Mouse (Mus musculus): Measurements from ENCODE around the gene Itm2c. TPM values are rescaled to one million over a fixed set of nuclear protein-coding genes. Genes with fewer than 3 reads are reported as not detected.

Itm2c gene
- polyA plus RNA-seq (2015; fragmentation: Nextera tagmentation; extraction: Ambion mirVana), result 146 and 166 TPM in 2 replicates

- Histone ChIP-seq H3K9me3 (ENCODE audit: control insufficient read depth, low read length) (no peaks in the 10 kb centered on the region), H3K4me2 (ENCODE audit: low read length) (peak within 1 kb of the TSS; percentile 78), H3K27ac (ENCODE audit: low read length) (peak within 1 kb of the TSS; percentile 88), H3K9ac (replicated peaks; ENCODE audit: low read depth, low read length) (peak within 1 kb of the TSS; percentile 88), H3K27me3 (replicated peaks; ENCODE audit: control insufficient read depth, insufficient read depth, low read length) (no peaks in the 10 kb centered on the region), H3K4me3 (replicated peaks; ENCODE audit: low read length) (peak within 1 kb of the TSS; percentile 89), H3K4me1 (replicated peaks; ENCODE audit: control insufficient read depth, insufficient read depth, low read length) (peaks cover 44% of the 10 kb centered on the region), H3K36me3 (ENCODE audit: control insufficient read depth, insufficient read depth) (no peaks in the 10 kb centered on the region)
- ATAC-seq, result peak; percentile 90
- WGBS, result under 1% methylated on average over 33 of the region's 35 CpGs
Measured at GRCm38 (mm10) chr1:85894231-85894747, at the start of gene Itm2c. Itm2c (plus strand) TSS chr1:85894281.

GRCm38 (mm10) chr1:85844981-85845380, 49.1 kb upstream of the Itm2c start:
- no peak overlapping the region for H3K4me3 ChIP-seq (replicated peaks; ENCODE audit: low read length)
- no peak overlapping the region for H3K4me2 ChIP-seq (ENCODE audit: low read length)
- no peaks in the 10 kb centered on the region for H3K27me3 ChIP-seq (replicated peaks; ENCODE audit: control insufficient read depth, insufficient read depth, low read length)
- WGBS, result 82% methylated on average over 6 of the region's 6 CpGs
- peaks cover 12% of the 10 kb centered on the region; the same call in 1 of the 2 replicates for H3K36me3 ChIP-seq (ENCODE audit: control insufficient read depth, insufficient read depth)
- no peak for ATAC-seq
- no peaks in the 10 kb centered on the region for H3K4me1 ChIP-seq (replicated peaks; ENCODE audit: control insufficient read depth, insufficient read depth, low read length)
- H3K27ac ChIP-seq (ENCODE audit: low read length), result no peak overlapping the region
- no peaks in the 10 kb centered on the region for H3K9me3 ChIP-seq (ENCODE audit: control insufficient read depth, low read length)
- no peak overlapping the region for H3K9ac ChIP-seq (replicated peaks; ENCODE audit: low read depth, low read length)

- H3K36me3 ChIP-seq (ENCODE audit: control insufficient read depth, insufficient read depth), result peaks cover 15% of the 10 kb centered on the region; the same call in 1 of the 2 replicates
- H3K9ac ChIP-seq (replicated peaks; ENCODE audit: low read depth, low read length), result no peak overlapping the region
- H3K27me3 ChIP-seq (replicated peaks; ENCODE audit: control insufficient read depth, insufficient read depth, low read length), result no peaks in the 10 kb centered on the region
- H3K27ac ChIP-seq (ENCODE audit: low read length), result no peak overlapping the region
- H3K4me3 ChIP-seq (replicated peaks; ENCODE audit: low read length), result no peak overlapping the region
- no peak for ATAC-seq
- no peaks in the 10 kb centered on the region for H3K9me3 ChIP-seq (ENCODE audit: control insufficient read depth, low read length)
- no peaks in the 10 kb centered on the region for H3K4me1 ChIP-seq (replicated peaks; ENCODE audit: control insufficient read depth, insufficient read depth, low read length)
- 78% methylated on average over 3 of the region's 3 CpGs for WGBS
- H3K4me2 ChIP-seq (ENCODE audit: low read length), result no peak overlapping the region
Measured at GRCm38 (mm10) chr1:85845476-85845875, 48.6 kb upstream of the Itm2c start.

- Histone ChIP-seq H3K36me3 (ENCODE audit: control insufficient read depth, insufficient read depth) (peaks cover 16% of the 10 kb centered on the region; the same call in 1 of the 2 replicates), H3K27ac (ENCODE audit: low read length) (no peak overlapping the region), H3K4me2 (ENCODE audit: low read length) (no peak overlapping the region), H3K4me1 (replicated peaks; ENCODE audit: control insufficient read depth, insufficient read depth, low read length) (no peaks in the 10 kb centered on the region), H3K9ac (replicated peaks; ENCODE audit: low read depth, low read length) (no peak overlapping the region), H3K27me3 (replicated peaks; ENCODE audit: control insufficient read depth, insufficient read depth, low read length) (no peaks in the 10 kb centered on the region), H3K4me3 (replicated peaks; ENCODE audit: low read length) (no peak overlapping the region), H3K9me3 (ENCODE audit: control insufficient read depth, low read length) (no peaks in the 10 kb centered on the region)
- no peak for ATAC-seq
- 92% methylated on average over 14 of the region's 14 CpGs for WGBS
Measured at GRCm38 (mm10) chr1:85849016-85849415, 45.1 kb upstream of the Itm2c start.

GRCm38 (mm10) chr1:85850851-85851250, 43.2 kb upstream of the Itm2c start:
- Histone ChIP-seq H3K36me3 (ENCODE audit: control insufficient read depth, insufficient read depth) (peaks cover 16% of the 10 kb centered on the region; the same call in 1 of the 2 replicates), H3K9me3 (ENCODE audit: control insufficient read depth, low read length) (no peaks in the 10 kb centered on the region), H3K4me3 (replicated peaks; ENCODE audit: low read length) (no peak overlapping the region), H3K4me1 (replicated peaks; ENCODE audit: control insufficient read depth, insufficient read depth, low read length) (no peaks in the 10 kb centered on the region), H3K4me2 (ENCODE audit: low read length) (no peak overlapping the region), H3K27ac (ENCODE audit: low read length) (no peak overlapping the region), H3K9ac (replicated peaks; ENCODE audit: low read depth, low read length) (no peak overlapping the region), H3K27me3 (replicated peaks; ENCODE audit: control insufficient read depth, insufficient read depth, low read length) (no peaks in the 10 kb centered on the region)
- ATAC-seq, result no peak
- 91% methylated on average over 5 of the region's 5 CpGs for WGBS

- Histone ChIP-seq H3K4me2 (ENCODE audit: low read length) (no peak overlapping the region), H3K36me3 (ENCODE audit: control insufficient read depth, insufficient read depth) (peaks cover 13% of the 10 kb centered on the region; the same call in 1 of the 2 replicates), H3K27me3 (replicated peaks; ENCODE audit: control insufficient read depth, insufficient read depth, low read length) (no peaks in the 10 kb centered on the region), H3K4me1 (replicated peaks; ENCODE audit: control insufficient read depth, insufficient read depth, low read length) (no peaks in the 10 kb centered on the region), H3K4me3 (replicated peaks; ENCODE audit: low read length) (no peak overlapping the region), H3K27ac (ENCODE audit: low read length) (no peak overlapping the region), H3K9ac (replicated peaks; ENCODE audit: low read depth, low read length) (no peak overlapping the region), H3K9me3 (ENCODE audit: control insufficient read depth, low read length) (no peaks in the 10 kb centered on the region)
- WGBS, result 83% methylated on average over 2 of the region's 2 CpGs
- ATAC-seq, result peak; percentile 56
Measured at GRCm38 (mm10) chr1:85852996-85853689, 40.9 kb upstream of the Itm2c start.

GRCm38 (mm10) chr1:85853865-85854264, 40.2 kb upstream of the Itm2c start:
- no peaks in the 10 kb centered on the region for H3K9me3 ChIP-seq (ENCODE audit: control insufficient read depth, low read length)
- H3K4me1 ChIP-seq (replicated peaks; ENCODE audit: control insufficient read depth, insufficient read depth, low read length), result no peaks in the 10 kb centered on the region
- H3K4me2 ChIP-seq (ENCODE audit: low read length), result no peak overlapping the region
- no peak overlapping the region for H3K27ac ChIP-seq (ENCODE audit: low read length)
- H3K27me3 ChIP-seq (replicated peaks; ENCODE audit: control insufficient read depth, insufficient read depth, low read length), result no peaks in the 10 kb centered on the region
- H3K36me3 ChIP-seq (ENCODE audit: control insufficient read depth, insufficient read depth), result 0 out of 2 replicates have a peak, but pooled peaks cover 9% of the 10 kb centered on the region
- H3K4me3 ChIP-seq (replicated peaks; ENCODE audit: low read length), result no peak overlapping the region
- no peak for ATAC-seq
- 75% methylated on average over 2 of the region's 2 CpGs for WGBS
- H3K9ac ChIP-seq (replicated peaks; ENCODE audit: low read depth, low read length), result no peak overlapping the region

GRCm38 (mm10) chr1:85854475-85854874, 39.6 kb upstream of the Itm2c start:
- 0 out of 2 replicates have a peak, but pooled peaks cover 4% of the 10 kb centered on the region for H3K36me3 ChIP-seq (ENCODE audit: control insufficient read depth, insufficient read depth)
- no peak overlapping the region for H3K27ac ChIP-seq (ENCODE audit: low read length)
- H3K4me2 ChIP-seq (ENCODE audit: low read length), result no peak overlapping the region
- no peaks in the 10 kb centered on the region for H3K9me3 ChIP-seq (ENCODE audit: control insufficient read depth, low read length)
- no peak overlapping the region for H3K4me3 ChIP-seq (replicated peaks; ENCODE audit: low read length)
- ATAC-seq, result no peak
- WGBS, result 83% methylated on average over 2 of the region's 2 CpGs
- no peaks in the 10 kb centered on the region for H3K4me1 ChIP-seq (replicated peaks; ENCODE audit: control insufficient read depth, insufficient read depth, low read length)
- no peaks in the 10 kb centered on the region for H3K27me3 ChIP-seq (replicated peaks; ENCODE audit: control insufficient read depth, insufficient read depth, low read length)
- no peak overlapping the region for H3K9ac ChIP-seq (replicated peaks; ENCODE audit: low read depth, low read length)

- H3K4me2 ChIP-seq (ENCODE audit: low read length), result no peak overlapping the region
- no peaks in the 10 kb centered on the region for H3K27me3 ChIP-seq (replicated peaks; ENCODE audit: control insufficient read depth, insufficient read depth, low read length)
- H3K4me3 ChIP-seq (replicated peaks; ENCODE audit: low read length), result no peak overlapping the region
- H3K36me3 ChIP-seq (ENCODE audit: control insufficient read depth, insufficient read depth), result no peaks in the 10 kb centered on the region
- ATAC-seq, result no peak
- 90% methylated on average over 3 of the region's 3 CpGs for WGBS
- H3K27ac ChIP-seq (ENCODE audit: low read length), result no peak overlapping the region
- H3K4me1 ChIP-seq (replicated peaks; ENCODE audit: control insufficient read depth, insufficient read depth, low read length), result no peaks in the 10 kb centered on the region
- H3K9me3 ChIP-seq (ENCODE audit: control insufficient read depth, low read length), result no peaks in the 10 kb centered on the region
- no peak overlapping the region for H3K9ac ChIP-seq (replicated peaks; ENCODE audit: low read depth, low read length)
Measured at GRCm38 (mm10) chr1:85856266-85856665, 37.8 kb upstream of the Itm2c start.
